Mouse (Mus musculus): ENCODE measurements around the gene Scmh1. TPM values are rescaled to one million over a fixed set of nuclear protein-coding genes. Genes with fewer than 3 reads are reported as not detected.

Scmh1 gene
- polyA plus RNA-seq (2015; fragmentation: Nextera tagmentation; extraction: Ambion mirVana), result 41.8 and 43.5 TPM in 2 replicates

GRCm38 (mm10) chr4:120405144-120405805, at the start of gene Scmh1:
Gene Scmh1 (plus strand): TSS chr4:120405281.
- peak; percentile 89 for ATAC-seq (replicated peaks; ENCODE audit: low FRiP score)

GRCm38 (mm10) chr4:120360011-120360521, 45.0 kb upstream of the Scmh1 start:
- WGBS, result 13% methylated on average over 8 of the region's 8 CpGs
- Histone ChIP-seq H3K9ac (no peak overlapping the region), H3K4me2 (0 out of 2 replicates have a peak overlapping the region, but pooled peaks have one; percentile 3), H3K27ac (no peak overlapping the region), H3K27me3 (peaks cover 4% of the 10 kb centered on the region; the same call in 1 of the 2 replicates), H3K4me3 (replicated peaks) (no peak overlapping the region), H3K4me1 (peaks cover 7% of the 10 kb centered on the region), H3K9me3 (replicated peaks) (no peaks in the 10 kb centered on the region), H3K36me3 (no peaks in the 10 kb centered on the region)
- ATAC-seq (replicated peaks; ENCODE audit: low FRiP score), result peak; percentile 80

More at GRCm38 (mm10) chr4:120405144-120405805, at the start of gene Scmh1:
- under 1% methylated on average over 80 of the region's 102 CpGs for WGBS
- H3K4me2 ChIP-seq, result peak within 1 kb of the TSS; percentile 62
- peak within 1 kb of the TSS; percentile 96 for H3K9ac ChIP-seq
- peaks cover 19% of the 10 kb centered on the region for H3K4me1 ChIP-seq
- no peaks in the 10 kb centered on the region for H3K36me3 ChIP-seq
- peak within 1 kb of the TSS; percentile 99 for H3K4me3 ChIP-seq (replicated peaks)
- peak within 1 kb of the TSS; percentile 98 for H3K27ac ChIP-seq
- H3K27me3 ChIP-seq, result no peaks in the 10 kb centered on the region
- no peaks in the 10 kb centered on the region for H3K9me3 ChIP-seq (replicated peaks)

GRCm38 (mm10) chr4:120364729-120365128, 40.4 kb upstream of the Scmh1 start:
- H3K9me3 ChIP-seq (replicated peaks), result no peaks in the 10 kb centered on the region
- no peak overlapping the region for H3K4me2 ChIP-seq
- H3K27ac ChIP-seq, result no peak overlapping the region
- no peak overlapping the region for H3K4me3 ChIP-seq (replicated peaks)
- no peak for ATAC-seq (replicated peaks; ENCODE audit: low FRiP score)
- H3K27me3 ChIP-seq, result peaks cover 15% of the 10 kb centered on the region
- WGBS, result 0% methylated on average over 3 of the region's 3 CpGs
- H3K9ac ChIP-seq, result no peak overlapping the region
- no peaks in the 10 kb centered on the region for H3K36me3 ChIP-seq
- peaks cover 16% of the 10 kb centered on the region for H3K4me1 ChIP-seq

- no peak overlapping the region for H3K9ac ChIP-seq
- 25% methylated on average over 5 of the region's 5 CpGs for WGBS
- no peak for ATAC-seq (replicated peaks; ENCODE audit: low FRiP score)
Observed at GRCm38 (mm10) chr4:120365456-120365855, 39.6 kb upstream of the Scmh1 start.

GRCm38 (mm10) chr4:120368031-120368430, 37.0 kb upstream of the Scmh1 start:
- WGBS, result 82% methylated on average over 2 of the region's 2 CpGs
- Histone ChIP-seq H3K36me3 (no peaks in the 10 kb centered on the region), H3K4me2 (no peak overlapping the region), H3K4me1 (peaks cover 15% of the 10 kb centered on the region; the same call in 1 of the 2 replicates), H3K27me3 (peaks cover 15% of the 10 kb centered on the region; the same call in 1 of the 2 replicates), H3K4me3 (replicated peaks) (no peak overlapping the region), H3K27ac (no peak overlapping the region), H3K9ac (no peak overlapping the region), H3K9me3 (replicated peaks) (no peaks in the 10 kb centered on the region)
- no peak for ATAC-seq (replicated peaks; ENCODE audit: low FRiP score)

More at GRCm38 (mm10) chr4:120365456-120365855, 39.6 kb upstream of the Scmh1 start:
- Histone ChIP-seq H3K27me3 (peaks cover 15% of the 10 kb centered on the region), H3K4me1 (peaks cover 14% of the 10 kb centered on the region; the same call in 1 of the 2 replicates), H3K36me3 (no peaks in the 10 kb centered on the region), H3K4me3 (replicated peaks) (no peak overlapping the region), H3K9me3 (replicated peaks) (no peaks in the 10 kb centered on the region), H3K27ac (no peak overlapping the region), H3K4me2 (no peak overlapping the region)

- H3K4me2 ChIP-seq, result no peak overlapping the region
- peaks cover 19% of the 10 kb centered on the region; the same call in 1 of the 2 replicates for H3K4me1 ChIP-seq
- H3K9ac ChIP-seq, result no peak overlapping the region
- H3K9me3 ChIP-seq (replicated peaks), result no peaks in the 10 kb centered on the region
- H3K27ac ChIP-seq, result no peak overlapping the region
- no peak overlapping the region for H3K4me3 ChIP-seq (replicated peaks)
- peaks cover 15% of the 10 kb centered on the region; the same call in 1 of the 2 replicates for H3K27me3 ChIP-seq
- 10% methylated on average over 4 of the region's 4 CpGs for WGBS
- no peaks in the 10 kb centered on the region for H3K36me3 ChIP-seq
- no peak for ATAC-seq (replicated peaks; ENCODE audit: low FRiP score)
Observed at GRCm38 (mm10) chr4:120368663-120369062, 36.4 kb upstream of the Scmh1 start.

- Histone ChIP-seq H3K9me3 (replicated peaks) (no peaks in the 10 kb centered on the region), H3K4me1 (peaks cover 19% of the 10 kb centered on the region; the same call in 1 of the 2 replicates), H3K4me2 (no peak overlapping the region), H3K4me3 (replicated peaks) (no peak overlapping the region), H3K36me3 (no peaks in the 10 kb centered on the region), H3K9ac (no peak overlapping the region), H3K27ac (no peak overlapping the region), H3K27me3 (peaks cover 15% of the 10 kb centered on the region; the same call in 1 of the 2 replicates)
- 49% methylated on average over 2 of the region's 2 CpGs for WGBS
- ATAC-seq (replicated peaks; ENCODE audit: low FRiP score), result no peak
Observed at GRCm38 (mm10) chr4:120369156-120369555, 35.9 kb upstream of the Scmh1 start.

- no peaks in the 10 kb centered on the region for H3K9me3 ChIP-seq (replicated peaks)
- H3K27ac ChIP-seq, result no peak overlapping the region
- 0 out of 2 replicates have a peak overlapping the region, but pooled peaks have one; percentile 9 for H3K4me2 ChIP-seq
- 42% methylated on average over 10 of the region's 10 CpGs for WGBS
- ATAC-seq (replicated peaks; ENCODE audit: low FRiP score), result no peak
- no peak overlapping the region for H3K9ac ChIP-seq
- H3K27me3 ChIP-seq, result peaks cover 15% of the 10 kb centered on the region; the same call in 1 of the 2 replicates
- peaks cover 16% of the 10 kb centered on the region; the same call in 1 of the 2 replicates for H3K4me1 ChIP-seq
- H3K36me3 ChIP-seq, result no peaks in the 10 kb centered on the region
- H3K4me3 ChIP-seq (replicated peaks), result no peak overlapping the region
Observed at GRCm38 (mm10) chr4:120369861-120370366, 35.2 kb upstream of the Scmh1 start.

GRCm38 (mm10) chr4:120372838-120373237, 32.2 kb upstream of the Scmh1 start:
- no peak for ATAC-seq (replicated peaks; ENCODE audit: low FRiP score)
- peaks cover 16% of the 10 kb centered on the region; the same call in 1 of the 2 replicates for H3K4me1 ChIP-seq
- H3K27me3 ChIP-seq, result peaks cover 9% of the 10 kb centered on the region; the same call in 1 of the 2 replicates
- no peak overlapping the region for H3K27ac ChIP-seq
- no peaks in the 10 kb centered on the region for H3K9me3 ChIP-seq (replicated peaks)
- no peak overlapping the region for H3K4me2 ChIP-seq
- H3K36me3 ChIP-seq, result no peaks in the 10 kb centered on the region
- H3K4me3 ChIP-seq (replicated peaks), result no peak overlapping the region
- 58% methylated on average over 3 of the region's 3 CpGs for WGBS
- no peak overlapping the region for H3K9ac ChIP-seq

- no peak overlapping the region for H3K9ac ChIP-seq
- no peaks in the 10 kb centered on the region for H3K36me3 ChIP-seq
- peaks cover 16% of the 10 kb centered on the region; the same call in 1 of the 2 replicates for H3K4me1 ChIP-seq
- WGBS, result 41% methylated on average over 4 of the region's 4 CpGs
- H3K27me3 ChIP-seq, result peaks cover 17% of the 10 kb centered on the region; the same call in 1 of the 2 replicates
- no peak overlapping the region for H3K4me3 ChIP-seq (replicated peaks)
- no peak for ATAC-seq (replicated peaks; ENCODE audit: low FRiP score)
- no peak overlapping the region for H3K27ac ChIP-seq
- H3K9me3 ChIP-seq (replicated peaks), result no peaks in the 10 kb centered on the region
- no peak overlapping the region for H3K4me2 ChIP-seq
Observed at GRCm38 (mm10) chr4:120373813-120374212, 31.3 kb upstream of the Scmh1 start.

GRCm38 (mm10) chr4:120380811-120381391, 24.2 kb upstream of the Scmh1 start:
- Histone ChIP-seq H3K9me3 (replicated peaks) (no peaks in the 10 kb centered on the region), H3K27me3 (0 out of 2 replicates have a peak, but pooled peaks cover 14% of the 10 kb centered on the region), H3K4me2 (peak overlapping the region; percentile 41; the same call in 1 of the 2 replicates), H3K4me1 (0 out of 2 replicates have a peak, but pooled peaks cover 5% of the 10 kb centered on the region), H3K27ac (no peak overlapping the region), H3K36me3 (no peaks in the 10 kb centered on the region), H3K4me3 (replicated peaks) (no peak overlapping the region), H3K9ac (no peak overlapping the region)
- ATAC-seq (replicated peaks; ENCODE audit: low FRiP score), result peak; percentile 77
- WGBS, result 7% methylated on average over 7 of the region's 7 CpGs

Measured in kidney, embryonic 15.5 days (tissue).